10 mouse cellular contexts compared by ENCODE assay signal in genomic region chr15:82929595-82929994, GRCm38 (mm10). TPM values are rescaled to one million over a fixed set of nuclear protein-coding genes. Genes with fewer than 3 reads are reported as not detected.
DNase-seq lines count a peak whose midpoint lies in the region; ATAC-seq lines count a peak whose summit lies in the region.
"Had no signal": no experiment of that assay in that cellular context is flagged by ENCODE, and none has a peak within 500 bp of the region (broad histone marks: within the 10 kb centered on the region; RNA-seq: fewer than 3 reads in every experiment).

No protein-coding gene starts in this region.

- peak overlapping the region; percentile 2; the same call in 1 of the 2 replicates for H3K4me2 ChIP-seq in lung, embryonic 15.5 days
- H3K4me2 ChIP-seq in forebrain, embryonic 12.5 days: peak overlapping the region; percentile 21
- H3K4me2 ChIP-seq in midbrain, embryonic 16.5 days (ENCODE audit: low read length): peak overlapping the region; percentile 18; the same call in 1 of the 2 replicates

- peak overlapping the region; percentile 21; the same call in 1 of the 2 replicates for H3K27ac ChIP-seq in lung, embryonic 15.5 days
- H3K27ac ChIP-seq in forebrain, embryonic 12.5 days: peak overlapping the region; percentile 87
- H3K27ac ChIP-seq in midbrain, embryonic 16.5 days (ENCODE audit: low read length): peak overlapping the region; percentile 70

- peaks cover 71% of the 10 kb centered on the region for H3K4me1 ChIP-seq in lung, embryonic 15.5 days
- H3K4me1 ChIP-seq in forebrain, embryonic 12.5 days: peaks cover 79% of the 10 kb centered on the region
- H3K4me1 ChIP-seq in midbrain, embryonic 16.5 days (ENCODE audit: control insufficient read depth, insufficient read depth, low read length): peaks cover 74% of the 10 kb centered on the region

- no peaks in the 10 kb centered on the region for H3K9me3 ChIP-seq in lung, embryonic 15.5 days
- H3K9me3 ChIP-seq in forebrain, embryonic 12.5 days: no peaks in the 10 kb centered on the region
- H3K9me3 ChIP-seq in midbrain, embryonic 16.5 days (replicated peaks; ENCODE audit: control insufficient read depth, low read length, poor library complexity, severe bottlenecking): no peaks in the 10 kb centered on the region

- no peak overlapping the region for H3K9ac ChIP-seq in lung, embryonic 15.5 days
- peak overlapping the region; percentile 30; the same call in 1 of the 2 replicates for H3K9ac ChIP-seq in forebrain, embryonic 12.5 days
- H3K9ac ChIP-seq in midbrain, embryonic 16.5 days (ENCODE audit: low read depth, low read length): peak overlapping the region; percentile 27; the same call in 1 of the 2 replicates

- peaks cover 5% of the 10 kb centered on the region; the same call in 1 of the 2 replicates for H3K27me3 ChIP-seq in lung, embryonic 15.5 days
- peaks cover 21% of the 10 kb centered on the region for H3K27me3 ChIP-seq in forebrain, embryonic 12.5 days
- no peaks in the 10 kb centered on the region for H3K27me3 ChIP-seq in midbrain, embryonic 16.5 days (ENCODE audit: control insufficient read depth, insufficient read depth, low read depth, low read length)

- H3K36me3 ChIP-seq in lung, embryonic 15.5 days: no peaks in the 10 kb centered on the region
- H3K36me3 ChIP-seq in forebrain, embryonic 12.5 days (replicated peaks): no peaks in the 10 kb centered on the region
- no peaks in the 10 kb centered on the region for H3K36me3 ChIP-seq in midbrain, embryonic 16.5 days (ENCODE audit: control insufficient read depth, insufficient read depth, low read length)

- ATAC-seq in lung, embryonic 15.5 days (ENCODE audit: borderline replicate concordance, extremely low read depth, low FRiP score, low TSS enrichment): no peak
- peak; percentile 51; the same call in 1 of the 2 replicates for ATAC-seq in forebrain, embryonic 12.5 days (ENCODE audit: low FRiP score)
- ATAC-seq in midbrain, embryonic 16.5 days: no peak

- peak; percentile 26 to 65 for DNase-seq in adrenal gland, postnatal 36 days
- DNase-seq in adrenal gland, postnatal 10 days: no peak
- no peak for DNase-seq in lung, postnatal 4 days
- no peak for DNase-seq in left cerebral cortex, adult 18-20 months (ENCODE audit: low spot score in 2 of 2)
- DNase-seq in adrenal gland, postnatal 14 days: no peak
- DNase-seq: heart, postnatal 14 days; right cerebral cortex, postnatal 14 days had no signal

- H3K4me3 ChIP-seq in lung, embryonic 15.5 days: no peak overlapping the region
- no peak overlapping the region for H3K4me3 ChIP-seq in forebrain, embryonic 12.5 days (replicated peaks)
- no peak overlapping the region for H3K4me3 ChIP-seq in midbrain, embryonic 16.5 days (ENCODE audit: low read depth, low read length)

- 21% methylated on average over 9 of the region's 9 CpGs for WGBS in lung, embryonic 15.5 days
- WGBS in forebrain, embryonic 12.5 days: 23% methylated on average over 9 of the region's 9 CpGs
- 12% methylated on average over 9 of the region's 9 CpGs for WGBS in midbrain, embryonic 16.5 days

RNA-seq across cellular contexts. Expression of gene Tcf20, which starts 58.1 kb away (rescaled TPM):
- 100 to 1,000 TPM in 1 of 2 experiments, 10 to 100 TPM in 1; 94.4 to 104 TPM for total RNA-seq in adrenal gland, postnatal 36 days (2021)
- 10 to 100 TPM; 70.8 to 71.5 TPM for total RNA-seq in adrenal gland, postnatal 10 days (2021)
- polyA plus RNA-seq in lung, embryonic 15.5 days (2015; fragmentation: Nextera tagmentation; extraction: Ambion mirVana): 7.2 TPM in 2 replicates
- polyA plus RNA-seq in forebrain, embryonic 12.5 days (2016; fragmentation: Nextera tagmentation; extraction: Ambion mirVana): 14.7 and 14.9 TPM in 2 replicates
- 13.0 and 13.6 TPM in 2 replicates for polyA plus RNA-seq in midbrain, embryonic 16.5 days (2015; fragmentation: Nextera tagmentation; extraction: Ambion mirVana)
- total RNA-seq in left cerebral cortex, adult 18-20 months (2021): 100 to 1,000 TPM; 233 to 245 TPM
- total RNA-seq in adrenal gland, postnatal 14 days (2021): 75.9 and 85.4 TPM in 2 replicates

Comparison
In these comparisons a context has a peak if more than half of its experiments do, and no peak if none do; other contexts are left out.
1. DNase-seq: peak in adrenal gland, postnatal 36 days (2 of 2); none in adrenal gland, postnatal 10 days (single experiment), lung, postnatal 4 days (0 of 2), left cerebral cortex, adult 18-20 months (0 of 2) and adrenal gland, postnatal 14 days (single experiment).
2. H3K27ac ChIP-seq: peak in every context shown above with its lines; median percentile 87 in forebrain, embryonic 12.5 days; 70 in midbrain, embryonic 16.5 days; 21 in lung, embryonic 15.5 days.
3. Peak in every context shown above with its lines, with median percentiles within 50 percentile points of each other: H3K4me2 ChIP-seq.